Mouse (Mus musculus): ENCODE results near the gene Ccdc182.

Gene Ccdc182

DNA sequence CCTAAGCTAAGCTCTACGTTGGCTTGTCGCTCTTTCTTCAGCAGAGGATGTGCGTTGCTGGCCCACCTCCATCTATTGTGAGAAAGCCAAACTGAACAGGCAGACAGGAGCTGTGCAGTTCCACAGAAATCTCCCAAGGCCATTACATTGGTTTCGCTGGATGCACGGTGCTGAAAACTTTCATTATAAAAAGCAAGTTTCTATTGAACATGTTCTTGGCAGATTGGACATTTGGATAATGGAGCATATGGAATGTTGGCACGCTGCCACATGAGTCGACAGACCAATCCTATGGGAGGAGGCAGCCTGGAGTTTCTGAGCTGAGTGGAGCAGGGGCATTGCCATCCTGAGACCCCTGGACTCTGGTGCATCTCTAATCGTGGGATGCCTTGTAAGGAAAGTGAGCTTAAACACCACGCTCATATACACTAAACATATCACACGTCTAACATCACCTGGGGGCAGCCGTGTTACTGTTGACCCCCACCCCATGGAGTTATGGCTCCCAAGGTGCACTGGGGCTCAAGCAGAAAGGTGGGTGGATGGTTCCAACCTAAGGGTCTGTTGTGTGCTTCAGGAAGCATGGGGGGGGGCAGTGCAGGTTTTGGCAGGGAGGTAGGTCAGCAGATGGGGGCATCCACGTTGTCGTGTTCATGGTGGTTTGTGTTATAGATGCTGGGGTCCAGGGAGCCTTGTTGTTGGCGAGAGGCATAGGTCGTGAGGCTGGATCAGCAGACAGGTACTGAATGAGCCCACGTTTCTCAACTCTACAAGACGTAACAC, 35.1 kb downstream of the Ccdc182 start:
- DNase-seq (ENCODE audit: low spot score in 2 of 2) = peak; percentile 35 to 45

GRCm38 (mm10) chr11:88330799-88331198, 36.9 kb downstream of the Ccdc182 start:
- DNase-seq (ENCODE audit: low spot score in 2 of 2) = peak; percentile 75 to 78

DNA sequence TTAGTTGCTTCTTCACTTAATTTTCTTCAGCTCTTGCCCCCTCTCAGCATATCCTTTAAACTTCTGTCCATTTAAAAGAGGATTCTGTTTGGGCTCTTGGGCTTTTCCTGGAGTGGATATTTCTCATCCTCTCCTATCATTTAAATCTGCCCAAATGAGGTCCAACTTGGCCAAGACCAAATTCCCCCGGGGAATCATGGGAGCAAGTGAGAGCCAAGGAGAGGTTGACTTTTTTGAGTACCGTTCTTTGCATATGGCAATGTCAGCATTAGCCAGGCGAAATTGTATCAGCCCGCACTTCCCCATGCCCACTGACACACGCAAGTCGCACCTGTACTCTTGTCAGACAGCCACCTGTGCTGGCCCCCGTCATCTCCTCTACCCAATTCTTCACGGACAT, 37.9 kb downstream of the Ccdc182 start:
- no peak for DNase-seq (ENCODE audit: low spot score in 2 of 2)

DNA sequence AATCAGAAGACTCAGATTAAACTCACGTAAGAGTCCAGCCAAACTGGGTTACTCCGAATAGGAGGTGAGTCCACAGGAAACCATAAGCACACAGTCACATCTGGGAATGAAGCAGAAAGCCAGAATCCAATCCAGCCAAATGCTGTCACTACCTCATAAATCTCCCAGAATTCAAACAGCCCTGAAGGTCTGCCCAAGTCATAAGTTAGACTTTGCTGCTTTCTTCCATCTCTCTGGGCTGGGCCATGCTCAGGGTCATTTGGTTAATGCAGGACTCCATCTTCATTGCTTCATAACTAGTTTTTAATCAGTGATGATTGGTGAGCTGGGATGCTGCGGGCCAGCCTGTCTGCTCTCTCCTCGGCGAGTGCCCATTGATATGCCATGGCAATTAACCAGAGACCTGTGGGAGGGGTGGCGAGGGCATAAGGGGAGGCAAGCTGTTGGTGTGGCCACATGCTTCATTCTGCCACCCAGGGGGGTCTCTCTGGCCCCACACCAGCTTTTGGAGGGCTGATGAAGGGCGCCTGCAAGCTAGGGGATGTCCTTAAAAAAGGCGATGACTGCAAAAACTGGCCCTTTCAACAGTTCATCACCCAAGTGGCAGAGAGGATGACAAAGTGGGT, 38.6 kb downstream of the Ccdc182 start:
- no peak for DNase-seq (ENCODE audit: low spot score in 2 of 2)

GRCm38 (mm10) chr11:88334893-88335292, 41.0 kb downstream of the Ccdc182 start:
- no peak for DNase-seq (ENCODE audit: low spot score in 2 of 2)

DNA sequence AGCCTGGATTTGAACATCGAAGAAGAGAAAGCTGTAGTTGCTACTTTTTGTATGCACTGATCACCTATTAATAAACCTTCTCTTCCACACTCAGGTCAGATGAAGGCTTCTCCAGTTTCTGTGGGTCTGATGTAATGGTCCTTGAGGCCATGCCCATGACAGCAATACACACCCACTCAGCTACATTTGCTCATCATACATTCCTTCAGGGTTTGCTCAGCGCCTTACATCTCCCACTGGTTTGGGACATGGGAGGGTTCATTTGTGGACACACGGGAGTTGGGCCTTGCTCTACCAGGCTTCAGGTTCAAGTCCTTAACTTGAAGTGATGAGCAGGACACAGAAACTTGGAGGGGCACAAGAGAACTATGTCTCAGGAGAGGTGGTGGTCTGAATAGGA, 44.1 kb downstream of the Ccdc182 start:
- DNase-seq (ENCODE audit: low spot score in 2 of 2) = no peak
